Mouse (Mus musculus): ENCODE results near the gene Olfr311. TPM values are rescaled to one million over a fixed set of nuclear protein-coding genes. Genes with fewer than 3 reads are reported as not detected.

Gene Olfr311
- total RNA-seq (2023): not detected

GRCm38 (mm10) chr11:58838951-58839350 is at the start of gene Olfr311:
TSS of gene Olfr311 (plus strand) at chr11:58839251.

GRCm38 (mm10) chr11:58801558-58802228 is 37.4 kb upstream of the Olfr311 start, which contains the start of gene Fam183b:
TSS of gene Fam183b (minus strand) at chr11:58801960.

GRCm38 (mm10) chr11:58814700-58815099 is 24.4 kb upstream of the Olfr311 start, which contains the start of gene Olfr313:
TSS of gene Olfr313 (plus strand) at chr11:58815000.

GRCm38 (mm10) chr11:58828937-58829336 is 10.1 kb upstream of the Olfr311 start, which contains the start of gene Olfr312:
TSS of gene Olfr312 (plus strand) at chr11:58829237.

GRCm38 (mm10) chr11:58846919-58847461 is 7.9 kb downstream of the Olfr311 start, which contains the start of gene Gm12258:
TSS of gene Gm12258 (plus strand) at chr11:58847158.

GRCm38 (mm10) chr11:58867039-58867953 is 28.2 kb downstream of the Olfr311 start, which contains the start of gene 2810021J22Rik:
TSS of gene 2810021J22Rik (plus strand) at chr11:58867216.

Other genes starting within 250 kb of the Olfr311 start
- gene Olfr324, start 244.1 kb upstream of the Olfr311 start, total RNA-seq (2023): not detected
- not detected for gene 2210407C18Rik, start 223.2 kb upstream of the Olfr311 start, total RNA-seq (2023)
- gene Olfr323, start 208.8 kb upstream of the Olfr311 start, total RNA-seq (2023): not detected
- gene Trim58, start 198.8 kb upstream of the Olfr311 start, total RNA-seq (2023): not detected
- not detected for gene Olfr322, start 180.5 kb upstream of the Olfr311 start, total RNA-seq (2023)
- not detected for gene Olfr320, start 158.2 kb upstream of the Olfr311 start, total RNA-seq (2023)
- not detected for gene Olfr319, start 140.1 kb upstream of the Olfr311 start, total RNA-seq (2023)
- not detected for gene Olfr318, start 115.2 kb upstream of the Olfr311 start, total RNA-seq (2023)
- not detected for gene Olfr317, start 100.0 kb upstream of the Olfr311 start, total RNA-seq (2023)
- gene Olfr316, start 86.5 kb upstream of the Olfr311 start, total RNA-seq (2023): not detected
- not detected for gene Olfr315, start 66.1 kb upstream of the Olfr311 start, total RNA-seq (2023)
- not detected for gene Olfr314, start 56.3 kb upstream of the Olfr311 start, total RNA-seq (2023)
- not detected for gene Fam183b, start 37.3 kb upstream of the Olfr311 start, total RNA-seq (2023)
- not detected for gene Olfr313, start 24.3 kb upstream of the Olfr311 start, total RNA-seq (2023)
- not detected for gene Olfr312, start 10.0 kb upstream of the Olfr311 start, total RNA-seq (2023)
- gene Gm12258, start 7.9 kb downstream of the Olfr311 start, total RNA-seq (2023): 1 to 10 TPM; 2.1 to 3.3 TPM
- 1 to 10 TPM; 2.8 to 2.9 TPM for gene 2810021J22Rik, start 28.0 kb downstream of the Olfr311 start, total RNA-seq (2023)
- 1 to 10 TPM; 5.3 to 5.6 TPM for gene Zfp39, start 65.0 kb downstream of the Olfr311 start, total RNA-seq (2023)
- gene Btnl10, start 78.7 kb downstream of the Olfr311 start, total RNA-seq (2023): not detected
- gene Rnf187, start 99.7 kb downstream of the Olfr311 start, total RNA-seq (2023): 10 to 100 TPM; 79.4 to 81.0 TPM
- gene Hist3h2ba, start 109.7 kb downstream of the Olfr311 start, total RNA-seq (2023): 1 to 10 TPM; 3.2 TPM
- 10 to 100 TPM; 29.4 to 31.8 TPM for gene Hist3h2a, start 115.4 kb downstream of the Olfr311 start, total RNA-seq (2023)
- gene Trim17, start 115.4 kb downstream of the Olfr311 start, total RNA-seq (2023): under 1 TPM; 0.13 to 0.21 TPM
- 10 to 100 TPM; 40.7 to 41.1 TPM for gene Trim11, start 138.8 kb downstream of the Olfr311 start, total RNA-seq (2023)

Measured in monocyte, adult 59 days (primary cell).